Mouse (Mus musculus) left cerebral cortex, adult 8-10 months (tissue): ENCODE measurements around the gene Fmo4. TPM values are rescaled to one million over a fixed set of nuclear protein-coding genes. Genes with fewer than 3 reads are reported as not detected.
"Not testable (repeated sequence)": the region's sequence is repeated elsewhere in the genome, so short reads cannot be mapped to it uniquely, and the experiment has no call there.

ENCODE experiments used
- DNase-seq, 2 experiments: peaks; one replicate each; pipeline ENCODE4 v3.0.0; 2022; ENCODE audit warnings: low spot score in 2 of 2
- total RNA-seq, 4 experiments: library from RNA; stranded (reverse); gene quantifications; 2 replicates each; pipeline ENCODE4 v1.2.4; 2022

The Fmo4 gene
- total RNA-seq, 4 experiments from 2014 or later: 0.26 TPM; not detected in 3

- DNase-seq: no peak
These were observed 17.3 kb downstream of the Fmo4 start for GRCm38 (mm10) chr1:162796441-162796840.

DNA sequence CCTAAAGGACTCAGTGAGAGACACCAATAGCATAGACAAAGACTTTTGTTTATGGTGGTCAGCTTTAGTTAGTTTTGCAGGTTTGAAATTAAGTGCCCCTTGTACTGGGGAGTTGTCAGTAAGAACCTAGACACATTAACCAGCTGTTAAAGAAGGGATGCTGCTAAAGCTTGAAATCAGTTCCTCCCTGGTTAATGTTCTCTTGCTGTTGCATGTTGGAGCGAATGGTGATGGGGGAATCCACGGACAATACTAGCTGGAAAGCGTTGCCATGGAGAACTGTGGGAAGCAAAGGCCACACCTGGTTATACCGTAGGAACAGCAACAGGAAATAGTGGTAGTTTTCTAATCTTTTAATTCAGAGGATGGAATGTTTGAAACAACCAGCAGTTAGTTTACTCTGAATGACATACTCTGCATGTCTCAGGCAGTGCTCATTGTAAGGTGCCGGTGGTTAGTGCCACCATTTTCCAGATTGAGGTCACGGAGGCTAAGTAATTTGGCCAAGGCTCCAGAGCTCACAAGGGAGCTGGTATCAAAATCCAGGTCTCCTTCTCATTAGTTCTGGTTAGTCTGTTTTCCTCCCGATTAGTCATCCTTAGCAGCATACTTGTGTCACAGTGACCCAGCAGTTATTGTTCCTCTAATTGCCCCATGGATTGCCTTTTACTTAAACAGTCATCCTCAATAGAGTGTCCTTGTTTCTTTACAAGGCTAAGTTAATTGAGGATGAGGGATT, 21.3 kb downstream of the Fmo4 start:
- DNase-seq: no peak

DNA sequence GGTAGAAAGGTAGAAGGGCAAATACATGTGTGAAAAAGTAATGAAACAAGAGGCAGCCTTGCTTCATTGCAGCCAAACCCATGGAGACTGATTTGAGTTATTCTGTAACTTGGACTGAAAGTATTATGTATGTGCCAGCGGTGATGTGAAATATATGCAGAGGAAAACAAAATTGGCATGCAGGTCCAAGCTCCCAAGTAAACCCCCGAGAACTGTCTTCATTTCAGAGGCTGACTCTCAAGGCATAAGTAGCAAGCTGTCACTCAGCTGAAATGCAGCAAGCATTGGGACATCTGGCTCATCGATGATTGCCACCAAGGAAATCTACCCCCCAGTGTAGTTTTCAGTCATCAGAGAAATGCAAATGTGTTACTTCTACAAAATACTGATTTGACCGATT, 28.6 kb downstream of the Fmo4 start:
- no peak for DNase-seq

GRCm38 (mm10) chr1:162783669-162784248, 30.0 kb downstream of the Fmo4 start:
- no peak for DNase-seq

- DNase-seq: not testable (repeated sequence)
These were observed 32.7 kb downstream of the Fmo4 start for GRCm38 (mm10) chr1:162781035-162781434.

DNA sequence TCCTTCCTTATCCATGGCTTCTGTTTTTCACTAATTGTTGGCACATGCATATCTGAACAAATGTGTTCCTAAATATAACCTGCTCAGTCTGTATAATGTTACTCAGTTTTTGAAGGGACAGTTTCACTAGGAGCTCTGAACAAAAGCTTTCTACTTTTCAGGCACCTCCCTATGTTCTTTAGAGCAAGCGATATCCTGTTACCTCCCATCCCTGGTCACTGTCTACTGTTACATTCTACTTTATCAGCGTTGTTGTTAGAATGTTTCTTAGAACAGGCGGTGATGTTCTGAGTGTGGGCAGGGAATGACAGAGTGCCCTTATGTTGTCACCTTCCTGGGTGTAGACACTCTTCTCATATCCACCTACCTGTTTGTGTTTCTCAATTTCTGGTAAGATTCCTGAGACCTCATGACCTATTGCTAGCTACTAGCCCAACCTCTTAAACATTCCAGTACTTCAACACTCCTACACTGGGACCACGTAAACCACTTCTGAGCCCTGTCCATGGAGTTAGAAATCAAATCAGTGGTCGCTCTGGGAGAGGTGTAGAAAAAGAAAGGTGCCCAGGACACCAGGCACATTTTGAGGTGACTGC, 35.7 kb downstream of the Fmo4 start:
- no peak for DNase-seq

DNA sequence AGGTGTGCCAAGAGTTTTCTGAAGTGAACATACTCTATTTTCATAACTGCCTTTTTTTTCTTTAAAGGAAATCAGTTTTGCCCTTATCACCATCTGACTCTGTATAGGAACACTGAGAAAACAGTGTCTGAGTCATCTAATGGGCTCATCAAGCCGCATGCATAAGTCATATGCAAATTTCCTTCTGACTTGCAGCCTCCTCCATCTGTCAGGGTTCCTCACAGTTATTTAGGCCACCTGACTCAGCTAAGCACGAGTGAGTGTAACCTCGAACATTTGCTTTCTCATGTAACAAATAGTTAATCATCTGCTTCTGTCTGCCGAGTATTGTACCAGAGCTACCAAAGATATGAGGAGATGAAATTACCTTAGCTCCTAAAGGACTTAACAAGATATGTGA, 40.1 kb downstream of the Fmo4 start:
- peak; percentile 6 to 45 for DNase-seq

DNA sequence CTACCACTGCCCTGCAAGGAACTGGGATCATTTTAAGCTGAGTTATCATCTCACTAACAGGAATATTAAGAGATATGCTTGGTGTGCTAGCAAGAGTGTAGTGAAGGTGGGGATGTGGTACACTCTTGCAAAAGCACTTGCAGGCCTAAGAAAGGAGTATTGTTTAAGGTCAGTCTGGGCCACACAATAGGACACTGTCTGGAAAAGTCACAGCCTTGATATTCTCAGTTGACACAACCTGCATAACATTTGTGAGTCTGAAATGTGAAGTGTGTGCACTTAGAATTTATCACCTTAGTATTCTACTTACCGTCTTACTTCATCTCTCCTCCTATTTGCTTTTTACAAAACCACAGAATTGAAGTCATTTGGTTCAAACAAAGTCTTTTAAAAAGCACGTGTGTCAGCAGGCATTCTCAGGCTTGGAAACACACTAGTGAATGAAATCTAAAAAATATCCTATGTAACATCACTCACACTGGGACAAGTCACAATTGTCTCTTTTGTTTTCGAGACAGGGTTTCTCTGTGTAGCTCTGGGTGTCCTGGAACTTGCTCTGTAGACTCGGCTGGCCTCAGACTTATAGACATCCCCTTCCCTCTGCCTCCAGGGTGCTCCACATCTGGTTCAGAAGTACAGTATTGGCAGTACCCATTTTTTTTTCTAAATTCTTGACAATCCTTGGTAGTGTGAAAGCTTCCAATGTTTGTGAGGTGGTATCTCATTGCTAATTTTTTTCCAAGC, 42.0 kb downstream of the Fmo4 start:
- no peak for DNase-seq

GRCm38 (mm10) chr1:162752009-162752408, 61.8 kb downstream of the Fmo4 start:
- DNase-seq: no peak

- DNase-seq: no peak
These were observed 64.2 kb downstream of the Fmo4 start for GRCm38 (mm10) chr1:162749607-162750006.

DNA sequence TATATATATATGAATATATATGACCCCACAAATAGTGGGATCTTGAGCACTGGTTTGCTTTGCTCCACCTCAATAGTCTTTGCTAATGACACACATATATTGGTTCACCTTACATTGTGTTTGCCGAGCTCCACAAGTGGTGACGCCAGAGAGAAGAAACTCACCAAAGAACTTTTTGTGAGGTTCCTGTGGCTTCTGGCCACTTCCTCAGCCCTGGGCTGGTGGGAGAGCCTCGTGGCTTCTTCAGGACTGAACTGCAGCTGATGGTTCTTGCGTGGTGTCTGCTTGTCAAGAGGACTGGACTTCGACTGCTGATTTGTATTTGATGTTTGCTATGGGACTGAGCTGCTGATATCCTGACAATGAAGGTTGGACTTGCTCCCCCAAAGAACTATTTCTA, 65.0 kb downstream of the Fmo4 start:
- DNase-seq: no peak

Other genes starting within 250 kb of the Fmo4 start
- gene Vamp4, start 243.5 kb downstream of the Fmo4 start, total RNA-seq: 100 to 1,000 TPM in 3 of 4 experiments, 10 to 100 TPM in 1; 97.3 to 120 (median 106) TPM
- 1 to 10 TPM; 3.6 to 7.6 (median 5.2) TPM for gene Myoc, start 174.8 kb downstream of the Fmo4 start, total RNA-seq
- not detected for gene Myocos, start 155.8 kb downstream of the Fmo4 start, total RNA-seq
- gene Prrc2c, start 73.4 kb downstream of the Fmo4 start, total RNA-seq: 100 to 1,000 TPM; 168 to 195 (median 183) TPM
- gene Fmo1, start 52.6 kb upstream of the Fmo4 start, total RNA-seq: 10 to 100 TPM; 10.2 to 14.4 (median 11.7) TPM
- 10 to 100 TPM in 1 of 4 experiments, 1 to 10 TPM in 3; 4.1 to 10.4 (median 6.6) TPM for gene Fmo2, start 84.8 kb upstream of the Fmo4 start, total RNA-seq
- not detected for gene Fmo6, start 123.5 kb upstream of the Fmo4 start, total RNA-seq
- not detected for gene Fmo3, start 170.6 kb upstream of the Fmo4 start, total RNA-seq